Mouse (Mus musculus) right cerebral cortex, postnatal 36 days (tissue): ENCODE measurements around the gene Ntrk3.

ENCODE experiments used
- DNase-seq, 2 experiments: peaks; one replicate each; pipeline ENCODE4 v3.0.0; 2022; ENCODE audit warnings: low spot score in 2 of 2, mixed read lengths in 1 of 2

Gene Ntrk3

DNA sequence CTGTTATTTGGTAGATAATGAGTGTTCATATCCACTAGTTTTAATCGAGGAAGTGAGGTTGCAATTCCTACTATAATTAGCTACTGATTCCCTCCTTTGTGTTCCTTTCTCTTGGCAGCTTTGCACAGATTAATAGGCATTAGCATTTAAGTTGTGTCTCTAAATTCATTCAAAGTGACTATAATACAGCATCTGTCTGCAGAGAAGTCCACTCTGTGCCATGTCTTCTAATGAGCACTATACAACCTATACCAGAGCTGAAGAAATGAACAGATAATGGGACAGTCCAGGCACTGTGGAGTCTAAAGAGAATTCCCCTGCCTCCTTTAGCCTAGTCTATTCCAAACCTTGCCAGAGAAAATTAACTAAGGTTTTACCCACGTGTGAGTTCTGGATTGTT, 498.8 kb downstream of the Ntrk3 start:
- no peak for DNase-seq

DNA sequence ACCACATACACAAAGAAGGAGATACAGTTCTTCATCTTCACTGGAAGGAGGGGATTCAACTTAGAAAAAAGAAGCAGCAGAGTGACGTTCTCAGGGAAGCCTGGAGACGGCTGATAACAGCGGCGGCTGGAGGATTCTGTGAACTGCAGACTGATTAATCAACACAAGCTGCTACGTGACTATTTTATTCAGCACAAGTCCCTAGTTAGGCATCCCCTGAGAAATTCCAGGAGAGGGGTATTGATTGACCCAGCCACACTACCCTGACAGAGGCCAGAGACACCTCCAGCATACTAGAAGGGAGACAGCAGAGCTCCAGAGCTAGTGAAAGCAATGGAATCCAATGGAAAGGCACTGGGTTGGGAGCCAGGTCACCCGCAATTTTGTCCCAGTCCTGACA, 516.1 kb downstream of the Ntrk3 start:
- DNase-seq: no peak

DNA sequence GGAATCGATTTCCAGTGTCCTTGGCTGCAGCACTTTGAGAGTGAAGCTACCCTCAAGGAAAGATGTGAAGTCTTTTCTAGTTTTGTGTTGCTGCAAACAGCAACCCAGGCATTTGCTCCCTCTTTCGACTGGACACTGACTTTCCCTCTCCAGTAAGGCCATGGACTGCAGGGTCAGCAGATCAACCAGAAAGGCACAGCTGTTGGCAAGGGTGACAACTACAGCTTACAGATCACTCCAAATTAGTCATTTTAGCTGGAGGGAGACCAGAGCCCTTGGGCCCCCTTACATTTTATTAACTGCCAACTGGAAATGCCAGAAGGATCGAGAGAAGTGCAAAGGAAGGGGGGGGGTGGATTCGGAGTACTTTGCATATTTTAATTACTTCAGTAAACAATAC, 516.9 kb downstream of the Ntrk3 start:
- no peak for DNase-seq

DNA sequence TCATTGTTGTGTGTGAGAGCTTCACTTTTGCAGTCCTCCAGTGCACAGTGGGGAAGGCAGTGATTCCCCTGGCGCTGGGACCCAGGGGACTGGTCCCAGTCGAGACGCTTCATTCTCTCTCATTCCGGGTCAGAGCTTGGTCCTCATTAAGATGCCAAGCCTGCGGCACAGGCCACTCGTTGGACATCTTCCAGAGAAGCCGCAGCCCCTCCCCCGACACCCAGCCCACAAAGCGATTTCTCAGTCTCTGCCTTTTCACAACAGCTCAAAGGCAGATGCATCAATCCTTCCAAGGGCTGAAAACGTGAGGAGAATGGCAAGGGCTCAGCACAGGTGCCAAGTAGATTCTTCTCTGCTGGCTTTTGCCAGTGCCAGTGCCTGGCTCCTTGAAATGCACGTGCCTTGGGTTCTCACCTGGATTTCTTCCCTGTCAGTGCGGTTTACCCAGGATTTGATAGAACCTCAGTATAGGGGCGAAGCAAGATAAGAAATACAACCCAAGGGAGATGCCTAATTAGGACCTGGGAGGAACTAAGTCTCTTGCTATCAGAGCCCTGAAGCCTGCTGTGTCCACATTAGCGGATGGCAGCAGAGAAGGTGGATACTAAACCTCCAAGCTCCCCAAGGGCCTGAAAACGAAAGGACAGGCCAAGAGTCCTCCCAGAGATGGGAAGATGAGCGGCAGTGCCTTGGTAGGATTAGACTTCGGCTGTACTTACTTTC, 546.7 kb downstream of the Ntrk3 start:
- DNase-seq: peak; percentile 30 to 56

GRCm38 (mm10) chr7:78185578-78185977, 552.2 kb downstream of the Ntrk3 start:
- no peak for DNase-seq

DNA sequence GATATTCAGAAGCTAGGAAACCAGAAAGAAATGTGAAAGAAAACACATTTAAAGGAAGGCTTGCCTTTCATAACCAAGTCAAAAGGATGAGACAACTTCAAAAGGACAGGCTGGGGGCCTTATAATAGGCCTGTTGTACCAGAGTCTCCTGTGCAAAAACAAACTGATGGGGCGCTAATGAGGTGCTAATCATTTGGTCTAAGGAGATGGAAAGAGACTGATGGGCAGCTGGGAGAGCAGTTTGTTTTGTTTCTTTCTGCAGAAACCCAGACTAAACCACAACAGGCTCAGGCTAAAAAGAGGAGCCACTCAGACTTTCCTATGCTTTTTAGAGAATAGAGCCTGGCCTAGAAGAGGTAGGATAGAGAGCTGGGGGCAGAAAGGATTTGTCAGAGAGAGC, 554.4 kb downstream of the Ntrk3 start:
- no peak for DNase-seq

GRCm38 (mm10) chr7:78179996-78180665, 557.7 kb downstream of the Ntrk3 start:
- no peak for DNase-seq

- DNase-seq: no peak
Observed at GRCm38 (mm10) chr7:78172267-78172955, 565.4 kb downstream of the Ntrk3 start.

DNA sequence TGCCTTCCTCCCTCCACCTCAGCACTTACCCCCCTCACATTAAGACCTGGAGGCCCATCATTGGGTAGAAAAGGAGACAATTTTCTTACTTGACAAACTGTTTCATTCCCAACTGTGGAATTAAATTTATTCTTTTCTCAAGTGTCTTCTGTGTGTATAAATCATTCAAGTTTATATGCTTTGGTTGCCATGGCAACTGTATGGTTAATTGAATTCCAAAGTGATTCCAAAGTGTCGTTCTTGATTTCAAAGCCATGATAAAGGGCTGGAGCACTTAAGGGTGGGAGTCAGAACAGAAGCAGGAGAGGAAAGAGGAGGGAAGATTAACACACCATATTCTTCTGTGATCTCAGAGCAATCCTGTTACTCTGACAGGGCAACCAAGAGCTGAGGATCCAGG, 572.3 kb downstream of the Ntrk3 start:
- DNase-seq: no peak

DNA sequence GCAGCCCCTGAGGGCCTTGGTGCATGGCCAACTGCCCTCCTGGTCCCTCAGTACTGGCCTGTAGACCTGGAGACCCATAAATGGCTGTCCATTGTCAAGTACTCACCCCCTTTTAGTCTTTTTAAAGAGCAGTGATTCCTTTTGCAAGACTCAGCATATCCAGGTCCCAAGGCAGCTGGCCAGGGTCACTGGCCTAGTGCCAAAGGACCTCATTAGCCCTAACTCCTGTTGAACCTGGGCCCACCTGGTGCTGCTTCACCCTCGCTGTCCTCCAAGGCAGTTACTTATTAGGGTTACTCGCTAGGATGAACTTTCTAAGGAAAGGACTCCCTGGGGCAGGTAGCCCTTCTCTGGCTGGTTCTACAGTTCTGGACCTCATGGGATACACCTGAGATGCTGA, 579.9 kb downstream of the Ntrk3 start:
- DNase-seq: no peak

- no peak for DNase-seq
Observed at GRCm38 (mm10) chr7:78145251-78145650, 592.6 kb downstream of the Ntrk3 start.

- DNase-seq: no peak
Observed at GRCm38 (mm10) chr7:78144849-78145248, 593.0 kb downstream of the Ntrk3 start.

DNA sequence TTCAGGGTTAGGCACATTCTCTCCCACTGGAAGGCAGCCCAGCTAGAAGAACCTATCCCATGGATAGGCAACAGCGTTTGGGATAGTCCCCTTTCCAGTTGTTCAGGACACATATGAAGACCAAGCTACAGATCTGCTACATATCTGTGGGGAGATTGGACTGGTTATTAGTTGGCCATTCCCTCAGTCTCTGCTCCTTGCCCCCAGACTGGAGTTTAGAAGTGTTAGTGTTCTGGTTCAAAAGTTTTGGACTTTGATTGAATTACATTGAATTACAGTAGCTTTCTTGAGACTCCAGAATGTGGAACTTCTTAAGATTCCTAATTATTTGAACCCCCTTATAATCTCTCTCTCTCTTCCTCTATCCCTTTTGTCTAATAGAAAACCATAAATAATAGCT, 607.8 kb downstream of the Ntrk3 start:
- DNase-seq: no peak
